Mouse (Mus musculus): ENCODE data around the gene Pdcd1lg2. TPM values are rescaled to one million over a fixed set of nuclear protein-coding genes. Genes with fewer than 3 reads are reported as not detected.

The Pdcd1lg2 gene
- total RNA-seq, 4 experiments from 2014 or later, result 0.31 TPM; not detected in 3

- DNase-seq (ENCODE audit: low spot score), result no peak
Measured at GRCm38 (mm10) chr19:29469686-29470254, 59.1 kb downstream of the Pdcd1lg2 start.

DNA sequence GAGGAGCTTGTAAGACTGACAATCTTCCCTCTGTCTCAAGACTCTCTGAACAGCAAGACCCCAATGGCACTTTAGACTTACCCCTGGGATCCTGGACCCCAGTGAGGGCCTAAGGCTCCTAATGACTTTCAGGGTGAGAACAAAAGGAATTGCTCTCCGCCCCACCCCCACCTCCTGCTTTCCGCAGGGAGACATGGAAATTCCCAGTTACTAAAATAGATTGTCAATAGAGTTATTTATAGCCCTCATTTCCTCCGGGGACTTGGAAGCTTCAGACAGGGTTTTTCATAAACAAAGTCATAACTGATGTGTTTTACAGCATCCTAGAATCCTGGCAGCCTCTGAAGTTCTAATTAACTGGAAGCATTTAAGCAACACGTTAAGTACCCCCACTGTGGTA, 59.9 kb downstream of the Pdcd1lg2 start:
- peak; percentile 87 for DNase-seq (ENCODE audit: low spot score)

GRCm38 (mm10) chr19:29472424-29472823, 61.7 kb downstream of the Pdcd1lg2 start:
- no peak for DNase-seq (ENCODE audit: low spot score)

- DNase-seq (ENCODE audit: low spot score), result no peak
Measured at GRCm38 (mm10) chr19:29472946-29473345, 62.2 kb downstream of the Pdcd1lg2 start.

- no peak for DNase-seq (ENCODE audit: low spot score)
Measured at GRCm38 (mm10) chr19:29474803-29475202, 64.1 kb downstream of the Pdcd1lg2 start.

DNA sequence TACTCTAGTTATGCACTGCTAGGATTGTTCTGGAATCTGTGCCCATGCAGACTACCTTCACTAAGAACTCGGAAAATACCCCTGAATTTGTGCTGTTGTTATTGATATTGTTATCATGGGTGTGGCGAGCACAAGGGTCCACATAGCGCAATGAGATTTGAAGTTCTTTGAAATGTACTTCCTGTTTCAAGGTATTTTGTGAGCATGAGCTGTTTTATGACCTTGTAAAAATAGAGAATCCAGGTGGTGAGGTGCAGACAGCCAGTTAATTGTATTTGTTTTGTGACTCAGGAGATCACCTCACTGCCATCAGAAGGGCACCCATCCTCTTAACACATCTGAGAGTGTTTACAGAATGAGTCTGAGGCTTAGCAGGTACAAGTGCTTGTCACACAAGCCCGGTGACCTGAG, 64.5 kb downstream of the Pdcd1lg2 start:
- no peak for DNase-seq (ENCODE audit: low spot score)

GRCm38 (mm10) chr19:29478598-29478997, 67.9 kb downstream of the Pdcd1lg2 start:
- no peak for DNase-seq (ENCODE audit: low spot score)

- no peak for DNase-seq (ENCODE audit: low spot score)
Measured at GRCm38 (mm10) chr19:29481578-29481977, 70.9 kb downstream of the Pdcd1lg2 start.

DNA sequence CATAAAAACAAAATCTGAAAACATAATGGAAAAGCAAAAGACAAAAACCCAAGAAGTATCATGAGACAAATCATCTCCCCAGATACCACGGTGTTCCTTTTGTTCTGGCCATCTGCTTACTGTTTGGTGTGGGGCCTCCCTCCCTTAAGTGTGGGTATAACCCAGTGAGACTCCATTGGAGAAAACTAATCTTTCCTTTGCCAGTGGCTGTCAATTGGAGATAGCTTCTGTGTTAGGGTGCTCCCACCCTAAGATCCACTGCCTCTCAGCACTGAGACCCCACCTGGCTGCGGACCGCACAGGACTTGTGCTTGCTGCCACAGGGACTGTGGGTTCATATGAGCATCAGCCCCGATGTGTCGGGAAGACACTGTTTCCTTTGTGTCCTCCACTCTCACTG, 71.4 kb downstream of the Pdcd1lg2 start:
- DNase-seq (ENCODE audit: low spot score), result no peak

GRCm38 (mm10) chr19:29482637-29483036, 71.9 kb downstream of the Pdcd1lg2 start:
- DNase-seq (ENCODE audit: low spot score), result no peak

DNA sequence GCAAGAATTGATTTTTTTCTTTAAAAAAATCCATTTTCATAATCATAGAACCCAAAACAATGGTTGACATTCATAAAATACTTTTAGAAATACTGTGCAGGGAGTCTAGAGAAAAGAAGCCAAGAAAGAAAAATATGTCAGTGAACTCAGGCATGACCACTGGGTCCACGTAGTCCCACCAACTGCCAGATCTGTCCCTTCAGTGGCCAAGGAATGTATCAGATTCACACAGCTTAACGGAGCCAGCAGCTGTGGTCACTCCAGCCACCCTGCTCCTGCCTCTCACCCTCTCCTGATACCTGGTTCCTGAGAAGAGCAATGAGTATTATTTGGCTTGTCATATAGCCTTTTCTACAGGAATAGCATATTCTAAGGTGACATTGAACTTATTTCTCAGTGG, 72.7 kb downstream of the Pdcd1lg2 start:
- DNase-seq (ENCODE audit: low spot score), result no peak

GRCm38 (mm10) chr19:29484537-29484936, 73.8 kb downstream of the Pdcd1lg2 start:
- DNase-seq (ENCODE audit: low spot score), result peak; percentile 44

- DNase-seq (ENCODE audit: low spot score), result no peak
Measured at GRCm38 (mm10) chr19:29485257-29485948, 74.7 kb downstream of the Pdcd1lg2 start.

DNA sequence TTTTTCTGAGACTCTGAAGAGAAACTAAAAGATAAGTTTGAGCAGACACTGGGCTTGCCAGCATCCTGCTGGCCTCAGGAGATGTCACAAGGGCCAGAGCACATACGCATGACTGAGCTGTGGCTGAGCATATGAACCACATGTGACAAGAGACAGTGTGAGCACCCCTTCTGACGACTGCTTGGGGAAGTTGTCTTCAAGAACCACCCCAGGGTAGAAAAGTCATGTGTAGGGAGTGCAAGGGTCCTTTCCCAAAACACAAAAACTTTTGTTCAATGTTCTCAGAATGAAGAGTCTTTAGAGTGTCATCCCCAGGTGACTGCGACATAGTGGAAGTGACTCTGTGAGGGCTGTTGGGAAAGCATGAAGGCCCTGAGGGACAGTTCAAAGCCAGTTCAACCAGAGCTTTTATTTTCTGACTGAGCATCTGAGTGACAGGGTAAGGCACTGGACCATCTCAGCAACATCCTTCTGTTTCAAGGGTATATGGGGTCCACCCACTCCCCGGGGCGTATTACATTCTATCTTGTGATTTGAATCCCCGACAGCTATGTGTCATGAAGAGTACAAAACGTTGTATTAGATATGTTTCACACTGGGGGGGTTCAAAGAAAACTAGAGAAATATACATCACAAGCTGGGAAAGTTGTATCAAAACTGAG, 76.0 kb downstream of the Pdcd1lg2 start:
- DNase-seq (ENCODE audit: low spot score), result no peak

DNA sequence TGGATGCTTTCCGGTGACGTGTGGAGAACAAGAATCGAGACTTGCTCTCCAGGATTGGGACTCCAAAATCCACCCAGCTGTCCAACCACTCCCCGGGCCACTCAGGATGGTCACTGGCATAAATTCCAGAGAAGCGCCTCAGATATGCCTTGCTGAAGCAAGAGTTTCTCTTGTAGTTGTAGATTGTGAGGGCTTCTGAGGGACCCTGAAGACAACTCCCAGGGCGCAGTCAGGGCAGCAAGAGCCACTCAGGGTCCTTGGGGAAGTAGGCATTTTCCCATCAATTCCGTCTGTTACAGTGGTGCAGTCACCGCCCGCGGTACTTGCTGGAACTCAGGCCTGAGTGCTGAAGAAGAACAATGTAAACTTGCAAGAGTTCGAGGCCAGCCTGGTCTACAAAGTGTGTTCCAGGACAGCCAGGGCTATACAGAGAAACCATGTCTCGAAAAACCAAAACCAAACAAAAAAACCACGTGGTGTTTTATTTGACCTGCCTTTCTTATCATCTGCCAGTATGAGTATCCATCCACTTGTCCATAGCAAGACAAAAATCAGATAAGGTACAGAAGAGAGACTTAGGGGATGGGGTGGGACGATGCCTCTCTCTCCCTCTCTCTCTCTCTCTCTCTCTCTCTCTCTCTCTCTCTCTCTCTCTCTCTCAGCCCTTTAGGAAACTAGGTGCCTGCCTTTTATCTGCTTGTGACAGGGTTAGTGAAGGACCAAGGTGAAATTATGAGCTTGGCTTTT, 76.8 kb downstream of the Pdcd1lg2 start:
- no peak for DNase-seq (ENCODE audit: low spot score)

DNA sequence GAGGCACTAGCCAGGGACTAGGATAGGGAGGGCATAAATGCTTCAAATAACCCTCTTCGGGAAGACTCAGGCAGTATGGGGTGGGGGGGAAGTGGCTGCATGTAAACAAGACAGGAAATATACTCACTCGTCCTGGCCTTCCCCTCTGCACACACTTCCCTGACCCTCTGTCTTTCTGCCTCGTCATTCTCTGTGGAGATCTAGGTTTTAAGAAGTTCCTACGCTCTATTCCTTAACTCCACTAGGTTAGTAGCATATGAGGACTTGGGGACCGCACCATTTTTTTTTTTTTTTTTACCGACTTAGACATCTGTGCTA, 77.3 kb downstream of the Pdcd1lg2 start:
- DNase-seq (ENCODE audit: low spot score), result no peak

- no peak for DNase-seq (ENCODE audit: low spot score)
Measured at GRCm38 (mm10) chr19:29488420-29488819, 77.7 kb downstream of the Pdcd1lg2 start.

DNA sequence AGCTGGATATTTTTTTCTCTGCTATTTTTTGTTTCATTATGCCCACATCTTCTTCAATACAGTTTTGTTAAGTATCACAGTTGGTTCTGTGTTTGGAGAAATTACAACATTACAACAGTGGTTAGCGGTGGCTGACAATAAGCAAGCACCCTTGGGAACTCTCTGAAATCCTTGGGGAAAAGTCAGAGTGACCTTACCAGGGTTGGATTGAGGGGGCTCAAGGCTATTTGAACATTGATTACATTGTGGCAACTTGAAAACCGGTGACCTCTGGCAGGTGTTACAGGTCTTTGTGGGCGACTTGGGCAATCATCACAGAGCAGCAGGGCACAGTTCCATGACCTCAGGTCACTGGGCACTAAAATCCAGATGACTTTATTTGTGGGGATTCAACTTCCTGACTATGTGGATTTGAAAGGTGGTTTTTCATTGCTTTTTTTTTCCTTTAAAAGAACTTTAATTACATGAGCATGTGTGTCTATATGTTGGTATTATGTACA, 79.1 kb downstream of the Pdcd1lg2 start:
- DNase-seq (ENCODE audit: low spot score), result no peak

DNA sequence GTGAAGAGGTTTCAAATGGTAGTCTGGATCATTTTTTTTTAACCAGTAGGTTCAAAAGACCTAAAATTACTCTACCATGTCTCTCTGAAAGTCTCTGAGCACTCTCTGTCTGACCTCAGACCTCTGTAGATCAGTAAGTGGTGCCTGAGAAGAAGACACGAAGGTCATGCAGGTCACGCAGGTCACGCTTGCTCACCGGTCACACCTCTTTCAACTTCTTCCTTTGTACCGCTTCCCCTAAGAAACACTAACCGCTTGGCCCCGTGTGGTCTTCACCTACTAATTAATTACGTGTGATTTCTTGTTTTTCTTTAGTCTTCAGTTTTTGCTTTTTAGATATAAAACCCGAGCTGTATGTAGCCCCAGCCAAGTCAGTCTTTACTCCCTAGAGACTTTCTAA, 80.7 kb downstream of the Pdcd1lg2 start:
- no peak for DNase-seq (ENCODE audit: low spot score)

- DNase-seq (ENCODE audit: low spot score), result no peak
Measured at GRCm38 (mm10) chr19:29494454-29494853, 83.7 kb downstream of the Pdcd1lg2 start.

DNA sequence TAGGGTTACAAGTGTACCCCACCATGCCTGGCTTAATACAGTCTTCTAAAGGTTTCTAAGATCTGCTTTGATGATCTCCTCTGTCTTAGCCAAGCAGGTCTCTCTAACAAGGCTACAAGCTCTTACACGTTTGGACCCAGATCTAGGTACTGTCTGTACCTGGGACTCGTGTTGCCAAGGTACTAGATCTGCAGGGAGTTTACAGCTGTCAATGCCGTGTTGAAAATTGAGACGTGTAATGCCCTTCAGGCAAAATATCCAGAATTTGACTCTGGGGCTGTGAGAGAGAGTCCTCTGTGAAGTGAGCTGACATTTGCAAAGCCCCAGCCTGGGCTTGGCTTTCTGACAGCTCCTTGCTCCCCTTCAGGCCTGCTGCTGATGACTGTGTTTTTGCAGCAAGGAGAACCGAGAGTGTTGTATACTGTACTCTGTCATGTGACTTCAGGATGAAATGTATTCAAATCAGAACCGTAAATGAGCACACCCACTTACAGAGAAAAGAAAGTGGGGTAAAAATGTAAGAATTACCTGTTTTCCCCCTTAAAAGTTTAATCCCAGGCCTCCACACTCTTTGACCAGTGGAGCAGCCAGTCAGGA, 85.4 kb downstream of the Pdcd1lg2 start:
- no peak for DNase-seq (ENCODE audit: low spot score)
